Mouse (Mus musculus) kidney, adult 2 months (tissue): ENCODE data around the gene Parp2. TPM values are rescaled to one million over a fixed set of nuclear protein-coding genes. Genes with fewer than 3 reads are reported as not detected.
"Not testable (repeated sequence)": the region's sequence is repeated elsewhere in the genome, so short reads cannot be mapped to it uniquely, and the experiment has no call there.

Experiments used
- DNase-seq: peaks from one replicate; pipeline ENCODE4 v3.0.0; 2021
- H3K27ac ChIP-seq: fragments of 200-500 bp; 2 replicates; pipeline ENCODE4 v1.5.1; 2012; ENCODE audit warnings: low read depth, low read length, control low read depth, inconsistent platforms; ENCODE audit not compliant: insufficient read depth
- H3K27me3 ChIP-seq: fragments of 200-500 bp; replicated peaks from 2 replicates; pipeline ENCODE4 v1.6.1; 2012; ENCODE audit warnings: mild to moderate bottlenecking, moderate library complexity, low read length, inconsistent platforms; ENCODE audit not compliant: control insufficient read depth, insufficient read depth
- H3K36me3 ChIP-seq: fragments of 200-500 bp; 2 replicates; pipeline ENCODE4 v1.6.1; 2012; ENCODE audit warnings: mild to moderate bottlenecking, moderate library complexity, low read length, inconsistent platforms; ENCODE audit not compliant: control insufficient read depth, insufficient read depth
- H3K4me1 ChIP-seq: fragments of 200-500 bp; 2 replicates; pipeline ENCODE4 v1.6.1; 2011; ENCODE audit warnings: low read length; ENCODE audit not compliant: control insufficient read depth, insufficient read depth
- H3K4me3 ChIP-seq: fragments of 200-500 bp; 2 replicates; pipeline ENCODE4 v1.5.1; 2011; ENCODE audit warnings: mild to moderate bottlenecking, low read depth, low read length, control low read depth; ENCODE audit not compliant: insufficient read depth
- CTCF ChIP-seq: fragments of 200-500 bp; conservative IDR thresholded peaks from 2 replicates; pipeline ENCODE4 v1.5.1; 2011; ENCODE audit warnings: low read depth, mild to moderate bottlenecking, control low read depth, low read length, moderate library complexity, mixed read lengths; ENCODE audit not compliant: insufficient read depth, insufficient read length
- POLR2A ChIP-seq: fragments of 200-500 bp; IDR thresholded peaks from one replicate; pipeline ENCODE4 v1.6.1; 2011; ENCODE audit warnings: low read depth, low read length, control low read depth
- WGBS: fragments of 180-500 bp; shearing (Covaris S2); methylation state at CpG from one replicate; pipeline ENCODE4 v1.1.7; 2018; 5-methylcytosine and 5-hydroxymethylcytosine counted together
- polyA plus RNA-seq: library from polyadenylated mRNA; depleted of rRNA; stranded (reverse); fragments of >200 nt; gene quantifications from 2 replicates; pipeline ENCODE4 v1.2.3, GENCODE M21; 2012

Parp2 gene
- polyA plus RNA-seq, 1 experiment = 12.6 TPM

GRCm38 (mm10) chr14:50802843-50803562 lies 4.6 kb upstream of the Parp2 start:
- H3K36me3 ChIP-seq = no peaks in the 10 kb centered on the region
- no peaks in the 10 kb centered on the region for H3K27me3 ChIP-seq
- no peaks in the 10 kb centered on the region for H3K4me1 ChIP-seq
- no peak for TF ChIP-seq POLR2A
- 0 out of 2 replicates have a peak, but pooled peaks have one; percentile 19 for TF ChIP-seq CTCF
- DNase-seq = peak; percentile 51
- H3K4me3 ChIP-seq = no peak overlapping the region
- no peak overlapping the region for H3K27ac ChIP-seq
- WGBS = 59% methylated on average over 4 of the region's 4 CpGs

GRCm38 (mm10) chr14:50804683-50805082 lies 3.0 kb upstream of the Parp2 start:
- TF ChIP-seq CTCF (no peak), POLR2A (no peak)
- H3K36me3 ChIP-seq = no peaks in the 10 kb centered on the region
- H3K27ac ChIP-seq = no peak overlapping the region
- H3K4me3 ChIP-seq = no peak overlapping the region
- DNase-seq = no peak
- H3K4me1 ChIP-seq = no peaks in the 10 kb centered on the region
- no peaks in the 10 kb centered on the region for H3K27me3 ChIP-seq
- 79% methylated on average over 13 of the region's 13 CpGs for whole genome bisulfite sequencing

- 85% methylated on average over 5 of the region's 5 CpGs for WGBS
- H3K27me3 ChIP-seq, DNase-seq, H3K4me3 ChIP-seq, H3K4me1 ChIP-seq, H3K36me3 ChIP-seq, H3K27ac ChIP-seq: not testable (repeated sequence)
These were observed 1.2 kb upstream of the Parp2 start for GRCm38 (mm10) chr14:50806469-50806868.

GRCm38 (mm10) chr14:50813060-50813459 lies 5.4 kb downstream of the Parp2 start:
- H3K4me1 ChIP-seq = no peaks in the 10 kb centered on the region
- 98% methylated on average over 2 of the region's 2 CpGs for WGBS
- peaks cover 2% of the 10 kb centered on the region for H3K36me3 ChIP-seq
- no peak for TF ChIP-seq CTCF
- TF ChIP-seq POLR2A = no peak
- DNase-seq = no peak
- H3K27me3 ChIP-seq = no peaks in the 10 kb centered on the region
- no peak overlapping the region for H3K4me3 ChIP-seq
- H3K27ac ChIP-seq = no peak overlapping the region

GRCm38 (mm10) chr14:50823240-50823639 lies 15.6 kb downstream of the Parp2 start:
- Histone ChIP-seq H3K36me3 (peaks cover 9% of the 10 kb centered on the region), H3K27me3 (no peaks in the 10 kb centered on the region), H3K4me3 (no peak overlapping the region), H3K4me1 (no peaks in the 10 kb centered on the region), H3K27ac (no peak overlapping the region)
- DNase-seq = no peak
- whole genome bisulfite sequencing = 89% methylated on average over 2 of the region's 2 CpGs
- TF ChIP-seq CTCF (no peak), POLR2A (no peak)

- no peak for DNase-seq
- no peak overlapping the region for H3K27ac ChIP-seq
- no peak for TF ChIP-seq CTCF
- TF ChIP-seq POLR2A = no peak
- 83% methylated on average over 9 of the region's 9 CpGs for WGBS
- no peak overlapping the region for H3K4me3 ChIP-seq
- no peaks in the 10 kb centered on the region for H3K4me1 ChIP-seq
- H3K27me3 ChIP-seq = no peaks in the 10 kb centered on the region
- H3K36me3 ChIP-seq = peaks cover 9% of the 10 kb centered on the region
These were observed 16.6 kb downstream of the Parp2 start for GRCm38 (mm10) chr14:50824219-50824618.

- Histone ChIP-seq H3K4me3 (no peak overlapping the region), H3K27me3 (no peaks in the 10 kb centered on the region), H3K27ac (no peak overlapping the region), H3K4me1 (no peaks in the 10 kb centered on the region), H3K36me3 (peaks cover 6% of the 10 kb centered on the region)
- WGBS = 96% methylated on average over 4 of the region's 4 CpGs
- no peak for DNase-seq
- TF ChIP-seq POLR2A (no peak), CTCF (no peak)
These were observed 18.9 kb downstream of the Parp2 start for GRCm38 (mm10) chr14:50826579-50826978.

- no peak overlapping the region for H3K27ac ChIP-seq
- H3K36me3 ChIP-seq = peaks cover under 1% of the 10 kb centered on the region; the same call in 1 of the 2 replicates
- H3K27me3 ChIP-seq = no peaks in the 10 kb centered on the region
- no peak overlapping the region for H3K4me3 ChIP-seq
- TF ChIP-seq CTCF (no peak), POLR2A (no peak)
- H3K4me1 ChIP-seq = no peaks in the 10 kb centered on the region
- WGBS = 75% methylated on average over 3 of the region's 3 CpGs
- no peak for DNase-seq
These were observed 22.2 kb downstream of the Parp2 start for GRCm38 (mm10) chr14:50829878-50830277.
